Mouse (Mus musculus): ENCODE data around the gene Mre11a. TPM values are rescaled to one million over a fixed set of nuclear protein-coding genes. Genes with fewer than 3 reads are reported as not detected.
A peak's percentile ranks its signal among the peaks of the same experiment; 100 is the strongest.

The Mre11a gene
- polyA plus RNA-seq (2015; fragmentation: Nextera tagmentation; extraction: Ambion mirVana) = 22.4 and 26.0 TPM in 2 replicates

- under 1% methylated on average over 62 of the region's 62 CpGs for WGBS
- H3K27me3 ChIP-seq = no peaks in the 10 kb centered on the region
- H3K4me3 ChIP-seq = peak within 1 kb of the TSS; percentile 76
- H3K36me3 ChIP-seq (ENCODE audit: poor library complexity, severe bottlenecking) = peaks cover 45% of the 10 kb centered on the region
- peak; percentile 99 for ATAC-seq
- H3K9ac ChIP-seq = peak within 1 kb of the TSS; percentile 85
- H3K4me2 ChIP-seq = peak within 1 kb of the TSS; percentile 85
- H3K27ac ChIP-seq = peak within 1 kb of the TSS; percentile 85
- H3K4me1 ChIP-seq = peaks cover 17% of the 10 kb centered on the region
- H3K9me3 ChIP-seq (replicated peaks) = no peaks in the 10 kb centered on the region
Measured at GRCm38 (mm10) chr9:14784039-14785002, at the start of gene Mre11a, which contains the start of gene Ankrd49. Gene Mre11a (plus strand): TSS chr9:14784654. Gene Ankrd49 (minus strand): TSS chr9:14784856.

GRCm38 (mm10) chr9:14739498-14740150 is 44.8 kb upstream of the Mre11a start:
- Histone ChIP-seq H3K9ac (no peak overlapping the region), H3K27me3 (no peaks in the 10 kb centered on the region), H3K4me2 (no peak overlapping the region), H3K27ac (no peak overlapping the region), H3K4me3 (no peak overlapping the region), H3K9me3 (replicated peaks) (no peaks in the 10 kb centered on the region), H3K4me1 (no peaks in the 10 kb centered on the region), H3K36me3 (ENCODE audit: poor library complexity, severe bottlenecking) (no peaks in the 10 kb centered on the region)
- 87% methylated on average over 4 of the region's 4 CpGs for WGBS
- ATAC-seq = no peak

GRCm38 (mm10) chr9:14740151-14740924 is 44.1 kb upstream of the Mre11a start, which contains the start of gene Piwil4:
Gene Piwil4 (minus strand): TSS chr9:14740733.
- ATAC-seq = no peak
- no peaks in the 10 kb centered on the region for H3K4me1 ChIP-seq

GRCm38 (mm10) chr9:14750901-14751502 is 33.5 kb upstream of the Mre11a start:
- Histone ChIP-seq H3K9me3 (replicated peaks) (no peaks in the 10 kb centered on the region), H3K4me3 (peak overlapping the region; percentile 51), H3K4me1 (peaks cover 14% of the 10 kb centered on the region), H3K27me3 (peaks cover 28% of the 10 kb centered on the region), H3K4me2 (peak overlapping the region; percentile 84), H3K36me3 (ENCODE audit: poor library complexity, severe bottlenecking) (no peaks in the 10 kb centered on the region), H3K27ac (no peak overlapping the region), H3K9ac (peak overlapping the region; percentile 66; the same call in 1 of the 2 replicates)
- ATAC-seq = peak; percentile 39
- WGBS = 61% methylated on average over 42 of the region's 42 CpGs

More at GRCm38 (mm10) chr9:14740151-14740924, 44.1 kb upstream of the Mre11a start, which contains the start of gene Piwil4:
- Histone ChIP-seq H3K27ac (no peak within 1 kb of the TSS), H3K36me3 (ENCODE audit: poor library complexity, severe bottlenecking) (no peaks in the 10 kb centered on the region), H3K27me3 (no peaks in the 10 kb centered on the region), H3K9me3 (replicated peaks) (no peaks in the 10 kb centered on the region), H3K9ac (no peak within 1 kb of the TSS), H3K4me2 (no peak within 1 kb of the TSS), H3K4me3 (no peak within 1 kb of the TSS)
- 92% methylated on average over 19 of the region's 19 CpGs for WGBS

GRCm38 (mm10) chr9:14751503-14752000 is 32.9 kb upstream of the Mre11a start:
- ATAC-seq = peak; percentile 79
- Histone ChIP-seq H3K4me3 (peak overlapping the region; percentile 51), H3K4me2 (peak overlapping the region; percentile 84), H3K9ac (peak overlapping the region; percentile 66), H3K9me3 (replicated peaks) (no peaks in the 10 kb centered on the region), H3K27me3 (peaks cover 28% of the 10 kb centered on the region), H3K4me1 (peaks cover 14% of the 10 kb centered on the region), H3K36me3 (ENCODE audit: poor library complexity, severe bottlenecking) (no peaks in the 10 kb centered on the region), H3K27ac (no peak overlapping the region)
- WGBS = 3% methylated on average over 42 of the region's 50 CpGs

GRCm38 (mm10) chr9:14752001-14752522 is 32.4 kb upstream of the Mre11a start, which contains the start of gene Fut4:
Gene Fut4 (minus strand): TSS chr9:14752393.
- Histone ChIP-seq H3K27me3 (peaks cover 28% of the 10 kb centered on the region), H3K4me2 (peak within 1 kb of the TSS; percentile 84), H3K27ac (no peak within 1 kb of the TSS), H3K9ac (peak within 1 kb of the TSS; percentile 66), H3K4me3 (peak within 1 kb of the TSS; percentile 51), H3K36me3 (ENCODE audit: poor library complexity, severe bottlenecking) (no peaks in the 10 kb centered on the region), H3K9me3 (replicated peaks) (no peaks in the 10 kb centered on the region), H3K4me1 (peaks cover 14% of the 10 kb centered on the region)
- WGBS = under 1% methylated on average over 28 of the region's 28 CpGs
- peak; percentile 72 for ATAC-seq

GRCm38 (mm10) chr9:14753947-14754346 is 30.5 kb upstream of the Mre11a start:
- Histone ChIP-seq H3K9ac (no peak overlapping the region), H3K36me3 (ENCODE audit: poor library complexity, severe bottlenecking) (no peaks in the 10 kb centered on the region), H3K4me1 (peaks cover 14% of the 10 kb centered on the region), H3K27ac (no peak overlapping the region), H3K27me3 (peaks cover 28% of the 10 kb centered on the region), H3K4me3 (no peak overlapping the region), H3K9me3 (replicated peaks) (no peaks in the 10 kb centered on the region), H3K4me2 (no peak overlapping the region)
- ATAC-seq = no peak

- H3K27ac ChIP-seq = no peak overlapping the region
- H3K27me3 ChIP-seq = peaks cover 24% of the 10 kb centered on the region
- no peak overlapping the region for H3K4me3 ChIP-seq
- H3K9ac ChIP-seq = no peak overlapping the region
- no peaks in the 10 kb centered on the region for H3K9me3 ChIP-seq (replicated peaks)
- peaks cover 14% of the 10 kb centered on the region for H3K4me1 ChIP-seq
- ATAC-seq = no peak
- WGBS = 85% methylated on average over 3 of the region's 3 CpGs
- no peaks in the 10 kb centered on the region for H3K36me3 ChIP-seq (ENCODE audit: poor library complexity, severe bottlenecking)
- no peak overlapping the region for H3K4me2 ChIP-seq
Measured at GRCm38 (mm10) chr9:14754469-14754868, 30.0 kb upstream of the Mre11a start.

- H3K9ac ChIP-seq = no peak overlapping the region
- H3K9me3 ChIP-seq (replicated peaks) = no peaks in the 10 kb centered on the region
- H3K27ac ChIP-seq = no peak overlapping the region
- no peak for ATAC-seq
- H3K4me1 ChIP-seq = no peaks in the 10 kb centered on the region
- WGBS = 81% methylated on average over 7 of the region's 7 CpGs
- H3K4me3 ChIP-seq = no peak overlapping the region
- no peaks in the 10 kb centered on the region for H3K27me3 ChIP-seq
- H3K36me3 ChIP-seq (ENCODE audit: poor library complexity, severe bottlenecking) = no peaks in the 10 kb centered on the region
- H3K4me2 ChIP-seq = no peak overlapping the region
Measured at GRCm38 (mm10) chr9:14758590-14758989, 25.9 kb upstream of the Mre11a start.

GRCm38 (mm10) chr9:14759261-14759660 is 25.2 kb upstream of the Mre11a start:
- no peak overlapping the region for H3K9ac ChIP-seq
- ATAC-seq = no peak
- no peak overlapping the region for H3K4me2 ChIP-seq
- H3K27ac ChIP-seq = no peak overlapping the region
- no peaks in the 10 kb centered on the region for H3K27me3 ChIP-seq
- H3K36me3 ChIP-seq (ENCODE audit: poor library complexity, severe bottlenecking) = no peaks in the 10 kb centered on the region
- no peaks in the 10 kb centered on the region for H3K4me1 ChIP-seq
- H3K4me3 ChIP-seq = no peak overlapping the region
- no peaks in the 10 kb centered on the region for H3K9me3 ChIP-seq (replicated peaks)

GRCm38 (mm10) chr9:14764765-14765164 is 19.7 kb upstream of the Mre11a start:
- Histone ChIP-seq H3K9ac (no peak overlapping the region), H3K4me3 (no peak overlapping the region), H3K27ac (no peak overlapping the region), H3K36me3 (ENCODE audit: poor library complexity, severe bottlenecking) (no peaks in the 10 kb centered on the region), H3K4me2 (no peak overlapping the region), H3K9me3 (replicated peaks) (no peaks in the 10 kb centered on the region), H3K27me3 (no peaks in the 10 kb centered on the region), H3K4me1 (no peaks in the 10 kb centered on the region)
- 26% methylated on average over 7 of the region's 7 CpGs for WGBS
- ATAC-seq = peak; percentile 55
